Mouse (Mus musculus): ENCODE results near the gene Olfr1391. TPM values are rescaled to one million over a fixed set of nuclear protein-coding genes. Genes with fewer than 3 reads are reported as not detected.
"Not testable (repeated sequence)": the region's sequence is repeated elsewhere in the genome, so short reads cannot be mapped to it uniquely, and the experiment has no call there.

Olfr1391 gene
- not detected in 2 replicates for polyA plus RNA-seq (2012; rRNA removed)

DNA sequence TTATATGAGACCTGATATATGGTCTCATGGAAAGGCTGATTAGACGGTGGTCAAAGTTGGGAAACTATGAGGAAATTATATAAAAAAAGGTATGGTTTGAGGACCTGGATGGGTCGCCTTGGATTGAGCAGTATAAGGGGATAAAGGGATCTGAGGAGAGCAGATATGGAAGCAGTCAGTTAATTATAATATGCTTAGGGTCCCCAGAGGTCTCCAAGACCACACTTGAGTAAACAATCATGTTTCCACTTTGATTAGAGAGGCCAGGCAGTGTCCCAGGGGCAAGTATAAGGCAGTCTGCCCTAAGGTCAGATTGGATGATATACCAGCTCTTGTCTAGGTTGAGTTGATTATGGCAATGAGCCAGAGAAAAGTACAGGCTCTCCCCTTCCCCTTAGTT is at the start of gene Olfr1391:
Gene Olfr1391 (plus strand): TSS at position 301 of the 400 bp plus-strand sequence.
- no peak for DNase-seq (ENCODE audit: low spot score)

DNA sequence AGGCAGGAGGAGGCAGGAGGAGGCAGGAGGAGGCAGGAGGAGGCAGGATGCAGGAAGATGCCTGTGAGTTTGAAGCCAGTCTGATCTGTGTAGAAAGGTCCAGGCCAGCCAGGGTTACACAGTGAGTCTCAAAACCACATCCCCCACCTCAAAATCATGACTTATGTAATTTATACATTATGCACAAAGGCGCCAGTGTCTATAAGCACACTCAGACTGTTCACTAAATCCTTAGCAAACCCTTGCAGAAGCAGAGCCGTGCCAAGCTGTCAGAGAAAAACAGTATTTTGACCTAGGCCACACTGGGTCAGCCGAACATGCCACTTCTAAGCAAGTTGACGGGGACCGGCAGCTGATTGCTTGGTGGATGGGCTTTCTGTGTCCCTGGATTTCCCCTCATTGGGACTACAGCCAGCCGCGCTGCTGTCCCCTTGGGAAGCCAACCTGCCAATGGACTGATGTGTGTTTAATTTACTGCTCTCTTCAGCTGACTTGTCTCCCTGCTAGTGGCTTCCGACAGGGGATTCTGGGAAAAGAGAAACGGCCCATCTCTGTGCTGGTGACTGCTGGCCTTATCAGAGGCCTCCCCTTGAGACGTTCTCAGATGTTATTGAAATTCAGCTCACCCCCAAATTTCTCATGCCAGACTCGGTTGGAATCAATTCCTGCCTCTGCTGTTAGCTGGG is 48.6 kb upstream of the Olfr1391 start:
- no peak for DNase-seq (ENCODE audit: low spot score)

DNA sequence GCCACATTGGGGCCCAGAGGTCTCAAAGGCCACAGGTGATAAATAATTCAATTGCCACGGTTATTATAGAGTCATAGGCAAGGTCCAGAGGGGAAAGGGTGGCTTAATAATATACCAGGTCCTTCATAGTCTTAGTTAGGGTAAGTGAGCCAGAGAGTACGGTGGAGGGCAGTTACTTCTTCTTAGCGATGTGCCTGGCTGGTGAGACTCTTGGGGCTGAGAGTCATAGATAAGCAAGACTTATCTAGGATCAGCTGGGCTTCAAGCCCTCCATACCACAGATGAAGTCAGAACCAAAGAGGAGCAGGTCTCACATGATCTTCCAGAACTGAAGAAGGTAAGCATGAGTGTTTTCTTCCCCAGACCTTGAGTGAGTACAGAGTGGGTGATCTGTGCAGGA is 44.3 kb upstream of the Olfr1391 start, which contains the start of gene Olfr1393:
Gene Olfr1393 (plus strand): TSS at position 83 of the 400 bp plus-strand sequence.
- DNase-seq (ENCODE audit: low spot score), result no peak

DNA sequence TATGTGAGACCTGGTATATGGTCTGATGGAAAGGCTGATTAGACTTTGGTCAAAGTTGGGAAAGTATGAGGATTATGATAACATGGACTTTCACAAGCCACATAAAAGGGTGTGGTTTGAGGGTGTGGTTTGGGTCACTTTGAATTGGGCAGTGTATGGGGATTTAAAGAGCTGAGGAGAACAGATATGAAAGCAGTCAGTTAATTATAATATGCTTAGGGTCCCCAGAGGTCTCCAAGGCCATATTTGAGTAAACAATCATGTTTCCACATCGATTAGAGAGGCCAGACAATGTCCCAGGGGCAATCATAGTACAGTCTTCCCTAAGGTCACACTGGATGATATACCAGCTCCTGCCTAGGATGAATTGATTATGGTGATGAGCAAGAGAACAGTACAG is 37.6 kb upstream of the Olfr1391 start, which contains the start of gene Olfr1392:
Gene Olfr1392 (plus strand): TSS at position 301 of the 400 bp plus-strand sequence.
- DNase-seq (ENCODE audit: low spot score), result not testable (repeated sequence)

DNA sequence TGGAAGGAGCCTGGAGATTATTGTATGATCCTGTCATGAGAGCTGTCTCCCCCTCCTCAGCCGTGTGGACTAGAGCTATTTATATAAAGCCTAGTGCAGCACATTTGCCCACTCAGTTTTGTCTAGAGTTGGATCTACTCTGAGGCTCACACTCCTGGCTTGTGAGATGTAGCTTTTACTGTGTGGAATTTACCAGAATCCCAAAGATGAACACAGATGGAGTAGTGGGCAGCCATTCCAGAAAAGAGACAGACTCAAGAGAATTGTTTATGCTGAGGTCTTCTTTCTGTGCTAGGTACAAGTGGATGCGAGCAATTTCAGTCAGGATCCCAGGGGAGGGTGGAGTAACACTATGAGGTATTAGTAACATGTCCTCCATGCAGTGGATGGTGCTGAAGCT is 35.3 kb upstream of the Olfr1391 start:
- no peak for DNase-seq (ENCODE audit: low spot score)

DNA sequence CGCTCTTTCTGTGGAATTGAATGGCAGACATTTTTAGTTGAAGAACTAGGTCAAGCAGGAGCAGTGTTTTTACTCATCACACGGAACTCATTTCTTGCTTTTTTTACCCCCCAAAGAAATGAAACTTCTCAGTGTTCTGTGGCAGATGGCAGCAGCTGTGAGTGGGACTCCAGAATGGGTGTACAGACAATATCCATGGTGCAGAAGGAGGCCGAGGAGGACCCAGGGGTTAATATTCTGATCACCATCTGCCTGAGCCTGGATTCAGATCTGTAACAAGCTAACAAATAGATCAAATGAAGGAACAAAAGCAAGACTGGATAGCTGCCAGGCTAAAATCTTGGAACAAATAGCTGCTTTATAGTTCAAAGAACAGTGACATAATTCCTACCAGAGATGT is 29.8 kb upstream of the Olfr1391 start:
- DNase-seq (ENCODE audit: low spot score), result no peak

DNA sequence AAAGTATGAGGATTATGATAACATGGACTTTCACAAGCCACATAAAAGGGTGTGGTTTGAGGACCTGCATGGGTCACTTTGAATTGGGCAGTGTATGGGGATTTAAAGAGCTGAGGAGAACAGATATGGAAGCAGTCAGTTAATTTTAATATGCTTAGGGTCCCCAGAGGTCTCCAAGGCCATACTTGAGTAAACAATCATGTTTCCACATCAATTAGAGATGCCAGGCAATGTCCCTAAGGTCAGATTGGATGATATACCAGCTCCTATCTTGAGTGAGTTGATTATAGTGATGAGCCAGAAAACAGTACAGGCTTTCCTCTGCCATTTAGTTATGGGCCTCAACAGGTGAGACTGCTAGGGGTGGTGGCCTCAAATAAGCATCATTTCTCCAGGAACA is 18.1 kb upstream of the Olfr1391 start, which contains the start of gene Olfr10:
Gene Olfr10 (plus strand): TSS at position 301 of the 400 bp plus-strand sequence.
- DNase-seq (ENCODE audit: low spot score), result no peak

DNA sequence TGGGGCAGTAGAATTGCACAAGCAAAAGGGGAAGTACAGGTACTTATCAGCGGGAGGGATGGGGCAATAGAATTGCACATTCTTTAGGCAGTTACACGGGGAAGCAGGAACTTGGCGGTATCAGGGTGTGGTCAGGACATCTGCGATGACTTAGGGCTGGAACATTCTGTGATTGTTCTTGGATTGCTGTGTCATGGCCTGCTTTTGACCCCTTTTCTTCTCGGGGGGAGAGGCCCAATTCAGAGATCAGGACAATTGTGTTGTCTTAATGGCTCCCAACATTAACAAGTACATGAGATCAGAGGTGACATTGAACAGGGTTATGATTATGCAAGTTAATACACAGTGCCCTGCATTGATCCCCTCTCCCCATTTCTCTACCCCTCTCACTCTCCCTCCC is 14.0 kb upstream of the Olfr1391 start:
- not testable (repeated sequence) for DNase-seq (ENCODE audit: low spot score)

DNA sequence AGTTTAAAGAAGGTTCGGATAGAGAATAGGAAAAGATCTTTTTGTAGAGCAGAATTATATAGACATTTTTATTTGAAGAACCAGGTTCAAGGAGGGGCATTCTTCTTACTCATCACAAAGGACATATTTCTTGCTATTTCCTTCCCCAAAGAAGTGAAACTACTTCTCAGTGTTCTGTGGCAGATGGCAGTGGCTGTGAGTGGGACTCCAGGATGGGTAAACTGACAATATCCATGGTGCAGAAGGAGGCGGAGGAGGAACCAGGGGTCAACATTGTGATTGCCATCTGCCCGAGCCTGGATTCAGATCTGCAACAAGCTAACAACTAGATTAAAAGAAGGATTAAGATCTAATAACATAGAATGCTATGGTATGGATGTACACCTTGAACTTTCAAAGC is 4.2 kb downstream of the Olfr1391 start:
- DNase-seq (ENCODE audit: low spot score), result no peak

DNA sequence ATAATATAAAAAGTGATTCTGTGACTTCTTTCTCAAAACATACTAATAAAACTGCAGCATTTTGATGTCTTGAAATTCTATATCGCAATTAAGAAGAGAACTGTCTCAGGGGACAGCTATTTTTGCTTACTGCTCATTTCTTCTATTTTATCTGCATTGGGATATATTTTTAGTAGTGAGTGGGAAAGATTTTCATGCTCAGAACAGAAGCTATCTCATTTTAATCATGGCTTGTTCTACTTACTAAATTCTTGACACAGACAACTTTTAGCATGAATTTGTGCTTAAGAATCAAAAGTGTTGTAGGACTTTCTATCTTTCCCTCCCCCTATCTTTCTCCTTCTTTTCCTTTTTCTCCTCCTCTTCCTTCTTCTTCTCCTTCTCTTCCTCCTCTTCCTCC is 7.1 kb downstream of the Olfr1391 start:
- no peak for DNase-seq (ENCODE audit: low spot score)

DNA sequence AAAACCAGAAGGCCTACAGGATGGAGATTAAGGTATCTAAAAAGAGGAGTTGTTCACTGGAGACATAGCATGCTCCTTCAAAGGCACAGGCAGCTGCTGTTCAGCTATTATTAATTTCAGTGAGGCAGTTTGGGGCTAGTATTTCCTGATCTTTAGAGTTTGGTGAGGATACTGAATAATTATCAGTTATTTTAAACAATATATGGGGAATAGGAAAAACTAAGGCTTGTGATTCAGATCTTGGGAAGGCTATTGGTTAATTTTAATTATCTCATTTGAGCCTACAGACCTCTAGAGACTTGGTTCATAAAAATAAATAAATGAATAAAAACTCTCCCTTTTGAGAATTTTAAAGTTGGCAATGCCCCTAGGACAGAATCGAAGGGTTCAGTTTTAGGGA is 12.3 kb downstream of the Olfr1391 start, which contains the start of gene Olfr1390:
Gene Olfr1390 (plus strand): TSS at position 301 of the 400 bp plus-strand sequence.
- DNase-seq (ENCODE audit: low spot score), result no peak

DNA sequence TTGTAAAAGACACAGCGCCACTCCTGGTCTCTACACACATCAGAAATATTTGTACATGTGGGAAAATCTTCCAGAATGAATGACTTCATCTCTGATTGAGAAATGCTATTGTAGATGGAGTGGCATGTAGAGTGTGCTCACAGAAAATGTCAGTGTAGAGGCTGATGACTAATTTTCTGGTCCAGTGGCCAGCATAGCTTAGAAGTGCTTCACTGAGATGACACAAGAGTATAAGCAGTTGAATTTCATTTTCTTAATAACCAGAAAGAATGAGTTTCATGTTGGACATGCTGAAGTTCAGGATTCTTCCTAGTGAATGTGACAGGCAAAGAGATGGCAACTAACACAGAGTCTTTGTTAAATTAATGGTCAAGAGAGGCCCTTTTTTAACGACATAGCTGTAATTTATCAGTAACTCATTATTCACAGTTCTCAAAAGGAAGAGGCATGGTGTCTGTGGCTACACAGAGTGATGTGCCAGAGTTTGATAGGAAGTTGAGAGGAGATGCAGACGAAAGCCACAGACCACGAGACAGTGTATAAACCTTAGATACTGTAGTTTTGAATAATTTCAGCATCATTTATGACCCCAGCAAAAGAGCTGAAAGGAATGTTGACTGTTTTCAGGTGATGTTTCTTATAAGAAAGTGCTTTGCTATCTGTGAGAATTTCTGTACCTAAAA is 14.7 kb downstream of the Olfr1391 start:
- DNase-seq (ENCODE audit: low spot score), result no peak

Other genes starting within 250 kb of the Olfr1391 start
- gene Ifi47, start 246.2 kb upstream of the Olfr1391 start, polyA plus RNA-seq (2012; rRNA removed), result 16.0 and 23.9 TPM in 2 replicates
- gene Olfr1396, start 207.9 kb upstream of the Olfr1391 start, polyA plus RNA-seq (2012; rRNA removed), result 0.06 and 0.14 TPM in 2 replicates
- not detected in 2 replicates for gene Olfr1395, start 180.5 kb upstream of the Olfr1391 start, polyA plus RNA-seq (2012; rRNA removed)
- gene Olfr1394, start 168.4 kb upstream of the Olfr1391 start, polyA plus RNA-seq (2012; rRNA removed), result not detected in 2 replicates
- 0.62 and 0.73 TPM in 2 replicates for gene Btnl9, start 135.6 kb upstream of the Olfr1391 start, polyA plus RNA-seq (2012; rRNA removed)
- 12.4 and 17.0 TPM in 2 replicates for gene Zfp62, start 119.5 kb upstream of the Olfr1391 start, polyA plus RNA-seq (2012; rRNA removed)
- 61.8 and 63.4 TPM in 2 replicates for gene Mgat1, start 78.6 kb upstream of the Olfr1391 start, polyA plus RNA-seq (2012; rRNA removed)
- 0.06 and 0.12 TPM in 2 replicates for gene Olfr1393, start 44.4 kb upstream of the Olfr1391 start, polyA plus RNA-seq (2012; rRNA removed)
- gene Olfr1392, start 37.5 kb upstream of the Olfr1391 start, polyA plus RNA-seq (2012; rRNA removed), result 0.10 and 0.15 TPM in 2 replicates
- gene Olfr10, start 18.0 kb upstream of the Olfr1391 start, polyA plus RNA-seq (2012; rRNA removed), result not detected in 2 replicates
- not detected in 2 replicates for gene Olfr1390, start 12.4 kb downstream of the Olfr1391 start, polyA plus RNA-seq (2012; rRNA removed)
- gene Olfr1389, start 100.3 kb downstream of the Olfr1391 start, polyA plus RNA-seq (2012; rRNA removed), result not detected in 2 replicates
- 0.04 and 0.14 TPM in 2 replicates for gene Olfr1388, start 113.9 kb downstream of the Olfr1391 start, polyA plus RNA-seq (2012; rRNA removed)
- not detected in 2 replicates for gene Olfr1387, start 132.6 kb downstream of the Olfr1391 start, polyA plus RNA-seq (2012; rRNA removed)
- not detected in 2 replicates for gene Olfr1386, start 142.3 kb downstream of the Olfr1391 start, polyA plus RNA-seq (2012; rRNA removed)
- not detected in 2 replicates for gene Olfr1385, start 166.3 kb downstream of the Olfr1391 start, polyA plus RNA-seq (2012; rRNA removed)
- not detected in 2 replicates for gene Olfr1384, start 184.0 kb downstream of the Olfr1391 start, polyA plus RNA-seq (2012; rRNA removed)
- not detected in 2 replicates for gene Olfr1383, start 196.9 kb downstream of the Olfr1391 start, polyA plus RNA-seq (2012; rRNA removed)
- gene Olfr1382, start 205.5 kb downstream of the Olfr1391 start, polyA plus RNA-seq (2012; rRNA removed), result not detected in 2 replicates
- not detected in 2 replicates for gene Olfr1381, start 220.7 kb downstream of the Olfr1391 start, polyA plus RNA-seq (2012; rRNA removed)
- not detected in 2 replicates for gene Olfr1380, start 234.1 kb downstream of the Olfr1391 start, polyA plus RNA-seq (2012; rRNA removed)

Data from urinary bladder, adult 2 months (tissue).